Mouse (Mus musculus): ENCODE measurements around the gene Olfr1505. TPM values are rescaled to one million over a fixed set of nuclear protein-coding genes. Genes with fewer than 3 reads are reported as not detected.

The Olfr1505 gene
- polyA plus RNA-seq (2016; fragmentation: Nextera tagmentation; extraction: Ambion mirVana), result not detected in 2 replicates

- Histone ChIP-seq H3K9ac (no peak within 1 kb of the TSS), H3K27me3 (replicated peaks) (no peaks in the 10 kb centered on the region), H3K36me3 (no peaks in the 10 kb centered on the region), H3K4me3 (no peak within 1 kb of the TSS), H3K27ac (no peak within 1 kb of the TSS), H3K4me1 (no peaks in the 10 kb centered on the region), H3K4me2 (no peak within 1 kb of the TSS), H3K9me3 (replicated peaks) (no peaks in the 10 kb centered on the region)
- WGBS (ENCODE audit: insufficient replicate concordance), result 41% methylated on average over 2 of the region's 2 CpGs
- ATAC-seq, result no peak
Measured at GRCm38 (mm10) chr19:13913230-13913629, at the start of gene Olfr1505. TSS of gene Olfr1505 (plus strand) at chr19:13913530.

GRCm38 (mm10) chr19:13897828-13898227 lies 15.5 kb upstream of the Olfr1505 start, which contains the start of gene Olfr1504:
TSS of gene Olfr1504 (minus strand) at chr19:13897928.
- no peaks in the 10 kb centered on the region for H3K36me3 ChIP-seq
- no peak for ATAC-seq
- H3K4me3 ChIP-seq, result no peak within 1 kb of the TSS
- no peak within 1 kb of the TSS for H3K4me2 ChIP-seq
- H3K27ac ChIP-seq, result no peak within 1 kb of the TSS
- WGBS (ENCODE audit: insufficient replicate concordance), result 41% methylated on average over 1 of the region's 1 CpGs
- no peak within 1 kb of the TSS for H3K9ac ChIP-seq
- no peaks in the 10 kb centered on the region for H3K9me3 ChIP-seq (replicated peaks)
- no peaks in the 10 kb centered on the region for H3K4me1 ChIP-seq
- H3K27me3 ChIP-seq (replicated peaks), result no peaks in the 10 kb centered on the region

Other genes starting within 250 kb of the Olfr1505 start
- gene Olfr1491, start 216.3 kb upstream of the Olfr1505 start, polyA plus RNA-seq (2016; fragmentation: Nextera tagmentation; extraction: Ambion mirVana), result not detected in 2 replicates
- gene Olfr1493-ps1, start 190.3 kb upstream of the Olfr1505 start, polyA plus RNA-seq (2016; fragmentation: Nextera tagmentation; extraction: Ambion mirVana), result not detected in 2 replicates
- not detected in 2 replicates for gene Olfr1494, start 173.8 kb upstream of the Olfr1505 start, polyA plus RNA-seq (2016; fragmentation: Nextera tagmentation; extraction: Ambion mirVana)
- gene Olfr1495, start 148.9 kb upstream of the Olfr1505 start, polyA plus RNA-seq (2016; fragmentation: Nextera tagmentation; extraction: Ambion mirVana), result not detected in 2 replicates
- not detected in 2 replicates for gene Olfr1496, start 135.7 kb upstream of the Olfr1505 start, polyA plus RNA-seq (2016; fragmentation: Nextera tagmentation; extraction: Ambion mirVana)
- not detected in 2 replicates for gene Olfr1497, start 115.3 kb upstream of the Olfr1505 start, polyA plus RNA-seq (2016; fragmentation: Nextera tagmentation; extraction: Ambion mirVana)
- gene Olfr1499, start 94.1 kb upstream of the Olfr1505 start, polyA plus RNA-seq (2016; fragmentation: Nextera tagmentation; extraction: Ambion mirVana), result not detected in 2 replicates
- not detected in 2 replicates for gene Olfr1500, start 83.0 kb upstream of the Olfr1505 start, polyA plus RNA-seq (2016; fragmentation: Nextera tagmentation; extraction: Ambion mirVana)
- not detected in 2 replicates for gene Olfr1501, start 62.8 kb upstream of the Olfr1505 start, polyA plus RNA-seq (2016; fragmentation: Nextera tagmentation; extraction: Ambion mirVana)
- not detected in 2 replicates for gene Olfr1502, start 51.7 kb upstream of the Olfr1505 start, polyA plus RNA-seq (2016; fragmentation: Nextera tagmentation; extraction: Ambion mirVana)
- gene Olfr1504, start 15.6 kb upstream of the Olfr1505 start, polyA plus RNA-seq (2016; fragmentation: Nextera tagmentation; extraction: Ambion mirVana), result not detected in 2 replicates